ENCODE assay signal across 8 mouse cellular contexts in the genomic region with DNA sequence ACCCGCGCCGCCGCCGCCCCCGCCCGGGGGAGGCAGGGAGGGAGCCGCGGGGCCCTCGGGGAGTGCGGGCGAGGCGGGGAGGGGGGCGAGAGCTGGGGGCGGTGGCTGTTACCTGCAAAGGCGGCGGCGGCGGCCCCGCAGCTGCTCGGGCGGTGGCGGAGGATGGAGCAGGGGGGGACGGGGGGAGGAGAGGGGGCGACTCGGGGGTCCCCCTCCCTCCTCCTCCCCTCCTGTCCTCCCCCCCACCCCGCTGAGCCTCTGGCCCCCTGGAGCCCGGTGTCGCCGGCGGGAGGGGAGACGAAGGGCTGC. TPM values are rescaled to one million over a fixed set of nuclear protein-coding genes. Genes with fewer than 3 reads are reported as not detected.
DNase-seq lines count a peak whose midpoint lies in the region; ATAC-seq and TF ChIP-seq lines count a peak whose summit lies in the region.

TSS of gene Akt3 (minus strand) at position 170 of the 309 bp plus-strand sequence.

- no peaks in the 10 kb centered on the region for H3K27me3 ChIP-seq in lung, embryonic 14.5 days (ENCODE audit: insufficient read depth, low read length)
- 0 out of 2 replicates have a peak, but pooled peaks cover 3% of the 10 kb centered on the region for H3K27me3 ChIP-seq in intestine, embryonic 16.5 days (replicated peaks; ENCODE audit: control insufficient read depth, insufficient read depth, low read length)

- peak within 1 kb of the TSS; percentile 88 for H3K9ac ChIP-seq in lung, embryonic 14.5 days
- H3K9ac ChIP-seq in intestine, embryonic 16.5 days (ENCODE audit: low read depth, low read length): peak within 1 kb of the TSS; percentile 81

- peak within 1 kb of the TSS; percentile 87 for H3K4me3 ChIP-seq in lung, embryonic 14.5 days (ENCODE audit: low read depth, low read length)
- H3K4me3 ChIP-seq in intestine, embryonic 16.5 days (ENCODE audit: low read length): peak within 1 kb of the TSS; percentile 84
- H3K4me3 ChIP-seq in macrophage (ENCODE audit: inconsistent target): peak within 1 kb of the TSS; percentile 32

- WGBS in lung, embryonic 14.5 days: 2% methylated on average over 11 of the region's 32 CpGs
- whole genome bisulfite sequencing in intestine, embryonic 16.5 days: no CpG with 5 or more reads among the region's 32 CpGs
- no CpG with 5 or more reads among the region's 32 CpGs for WGBS in macrophage (ENCODE audit: missing documents)

- DNase-seq in lung, embryonic 14.5 days: no peak
- no peak for DNase-seq in lung, postnatal 25 days (ENCODE audit: low spot score)
- DNase-seq in adrenal gland, postnatal 4 days (ENCODE audit: low spot score in 2 of 2): peak; percentile 6
- DNase-seq in gastrocnemius, postnatal 14 days: no peak
- DNase-seq in right cerebral cortex, postnatal 4 days: no peak

- H3K4me2 ChIP-seq in lung, embryonic 14.5 days: peak within 1 kb of the TSS; percentile 92
- H3K4me2 ChIP-seq in intestine, embryonic 16.5 days (ENCODE audit: low read depth, low read length): peak within 1 kb of the TSS; percentile 97

- no peaks in the 10 kb centered on the region for H3K9me3 ChIP-seq in lung, embryonic 14.5 days (ENCODE audit: low read depth, low read length)
- H3K9me3 ChIP-seq in intestine, embryonic 16.5 days (ENCODE audit: control insufficient read depth, low read length): no peaks in the 10 kb centered on the region

- no peak; the same call in 1 of the 2 replicates for ATAC-seq in lung, embryonic 14.5 days (ENCODE audit: insufficient read depth)
- peak; percentile 52 for ATAC-seq in intestine, embryonic 16.5 days
- ATAC-seq in megakaryocyte-erythroid progenitor cell, adult 5-6 weeks (replicated peaks; ENCODE audit: low FRiP score, low TSS enrichment, poor library complexity, severe bottlenecking): no peak

- intact Hi-C loops in gastrocnemius, postnatal 14 days (cut with DNase I; ENCODE audit: low total_unique reads): no loop called here

- H3K79me2 ChIP-seq in macrophage (ENCODE audit: inconsistent target): peaks cover 41% of the 10 kb centered on the region

- H3K4me1 ChIP-seq in lung, embryonic 14.5 days (ENCODE audit: insufficient read depth): 0 out of 2 replicates have a peak, but pooled peaks cover 3% of the 10 kb centered on the region
- peaks cover 3% of the 10 kb centered on the region; the same call in 1 of the 2 replicates for H3K4me1 ChIP-seq in intestine, embryonic 16.5 days (ENCODE audit: control insufficient read depth, insufficient read depth, low read length)

- TF ChIP-seq CTCF in lung, embryonic 14.5 days (IDR thresholded peaks at IDR 0.05; ENCODE audit: low read depth): no peak

- peak within 1 kb of the TSS; percentile 97 for H3K27ac ChIP-seq in lung, embryonic 14.5 days (ENCODE audit: low read depth)
- peak within 1 kb of the TSS; percentile 92 for H3K27ac ChIP-seq in intestine, embryonic 16.5 days (ENCODE audit: low read length)
- H3K27ac ChIP-seq in macrophage: no peak within 1 kb of the TSS

- H3K36me3 ChIP-seq in lung, embryonic 14.5 days (ENCODE audit: insufficient read depth): no peaks in the 10 kb centered on the region
- no peaks in the 10 kb centered on the region for H3K36me3 ChIP-seq in intestine, embryonic 16.5 days (ENCODE audit: control insufficient read depth, insufficient read depth, low read length)
- H3K36me3 ChIP-seq in macrophage (ENCODE audit: inconsistent target): no peaks in the 10 kb centered on the region

RNA-seq across cellular contexts. Expression of gene Akt3, which starts in this region (rescaled TPM):
- polyA plus RNA-seq in lung, embryonic 14.5 days (2014; fragmentation: Nextera tagmentation; extraction: Ambion mirVana): 6.8 and 6.9 TPM in 2 replicates
- 10 to 100 TPM; 40.8 to 41.3 TPM for total RNA-seq in adrenal gland, postnatal 4 days (2021)
- total RNA-seq in gastrocnemius, postnatal 14 days (2021): 10 to 100 TPM; 14.6 to 15.5 TPM
- 2.3 TPM in 2 replicates for polyA plus RNA-seq in intestine, embryonic 16.5 days (2015; fragmentation: Nextera tagmentation; extraction: Ambion mirVana)
- 10 to 100 TPM; 18.8 to 80.5 (median 32.2) TPM for total RNA-seq in macrophage (2018; cell fraction: chromatin; rRNA removed)
- 10 to 100 TPM in 14 of 26 experiments, 1 to 10 TPM in 12; 7.8 to 31.7 (median 16.6) TPM for total RNA-seq in macrophage (2018; cell fraction: cytosol; rRNA removed)
- 10 to 100 TPM; 12.5 to 64.5 (median 31.5) TPM for total RNA-seq in macrophage (2018; cell fraction: nucleus; rRNA removed)
- 7.0 to 12.0 TPM (median 7.1 TPM) in 3 replicates for polyA plus RNA-seq in macrophage (2018)
- 9.5 and 12.6 TPM in 2 replicates for total RNA-seq in megakaryocyte-erythroid progenitor cell, adult 5-6 weeks (2014; fragmentation: Nextera tagmentation)
- 22.6 and 23.7 TPM in 2 replicates for total RNA-seq in megakaryocyte-erythroid progenitor cell, adult 5-6 weeks (2017)

Comparison
In these comparisons a context has a peak if more than half of its experiments do, and no peak if none do; other contexts are left out.
1. DNase-seq: peak in adrenal gland, postnatal 4 days (2 of 2); none in lung, embryonic 14.5 days (single experiment), lung, postnatal 25 days (single experiment), gastrocnemius, postnatal 14 days (single experiment) and right cerebral cortex, postnatal 4 days (single experiment).
2. H3K4me3 ChIP-seq: peak in every context shown above with its lines; median percentile 87 in lung, embryonic 14.5 days; 84 in intestine, embryonic 16.5 days; 32 in macrophage.